Mouse (Mus musculus) adipocyte (in vitro differentiated cells): ENCODE measurements around the gene Cacnb4.

Experiments used
- DNase-seq: peaks from one replicate; pipeline ENCODE4 v3.0.0-alpha.2; 2016; ENCODE audit warnings: low spot score

Cacnb4 gene

DNA sequence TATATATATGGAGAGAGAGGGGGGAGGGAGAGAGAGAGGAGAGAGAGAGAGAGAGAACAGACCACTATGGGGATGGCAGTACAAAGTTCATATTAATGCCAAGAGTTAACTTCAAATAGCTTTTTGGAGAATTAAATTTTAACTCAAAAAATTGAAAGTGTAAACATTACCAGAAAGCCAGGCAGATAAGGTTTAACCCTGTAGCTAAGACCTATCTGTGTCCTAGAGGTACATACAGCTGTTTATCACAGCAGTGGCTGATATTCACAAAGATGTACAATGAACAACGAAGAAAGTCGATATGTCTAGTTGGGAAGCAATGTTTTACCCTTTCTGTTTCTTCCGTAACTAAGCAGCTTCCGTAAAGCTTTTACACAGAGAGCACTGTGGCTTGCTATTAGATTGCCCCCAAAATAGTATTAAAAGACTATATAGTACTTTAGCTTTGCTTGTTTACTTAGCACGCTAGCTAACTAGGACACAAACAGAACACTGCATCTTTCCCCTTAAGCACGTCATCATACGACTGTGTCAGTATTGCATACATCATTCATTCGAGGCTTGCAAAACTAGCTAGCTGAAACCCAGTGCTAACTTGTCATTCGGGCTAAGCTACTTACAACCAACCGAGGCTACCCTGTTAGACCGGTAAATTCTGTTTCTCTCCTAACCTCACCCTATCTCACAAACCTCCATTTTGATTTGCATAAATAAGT is 72.5 kb downstream of the Cacnb4 start:
- DNase-seq = no peak

DNA sequence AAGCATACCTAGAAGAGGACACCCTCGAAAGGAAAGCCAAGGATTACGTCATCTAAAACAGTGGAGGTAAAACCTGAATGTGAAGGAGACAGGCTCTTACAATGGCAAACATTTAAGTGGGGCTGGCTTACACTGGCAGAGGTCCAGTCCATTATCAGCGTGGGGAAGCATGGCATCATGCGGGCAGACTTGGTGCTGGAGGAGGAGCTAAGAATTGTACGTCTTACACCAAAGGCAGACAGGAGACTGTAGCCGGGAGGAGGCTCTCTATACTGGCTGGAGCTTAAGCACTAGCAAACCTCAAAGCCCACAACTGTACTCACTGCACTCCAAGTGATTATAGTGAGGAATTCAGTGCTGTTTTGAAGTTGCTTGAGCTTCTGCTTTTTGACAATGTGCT is 73.2 kb downstream of the Cacnb4 start:
- no peak for DNase-seq

DNA sequence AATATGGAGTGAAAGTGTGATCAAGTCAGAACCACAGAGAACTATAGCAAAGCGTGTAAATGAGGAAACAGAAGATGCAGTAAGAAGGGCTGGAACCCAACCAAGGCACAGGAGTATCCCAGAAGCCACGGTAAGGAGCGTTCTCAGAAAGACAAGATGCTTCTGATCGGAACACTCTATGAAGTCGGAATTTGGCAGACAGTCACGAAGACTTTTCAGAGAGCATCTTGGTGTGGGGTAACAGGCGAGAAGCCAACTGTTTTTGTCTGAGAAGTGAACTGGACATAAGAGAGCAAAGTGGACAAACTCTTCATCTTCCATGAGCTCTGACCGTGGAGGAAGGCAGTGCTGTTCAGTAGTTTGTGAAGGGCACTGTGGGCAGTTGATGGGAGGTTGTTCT is 73.7 kb downstream of the Cacnb4 start:
- DNase-seq = no peak

DNA sequence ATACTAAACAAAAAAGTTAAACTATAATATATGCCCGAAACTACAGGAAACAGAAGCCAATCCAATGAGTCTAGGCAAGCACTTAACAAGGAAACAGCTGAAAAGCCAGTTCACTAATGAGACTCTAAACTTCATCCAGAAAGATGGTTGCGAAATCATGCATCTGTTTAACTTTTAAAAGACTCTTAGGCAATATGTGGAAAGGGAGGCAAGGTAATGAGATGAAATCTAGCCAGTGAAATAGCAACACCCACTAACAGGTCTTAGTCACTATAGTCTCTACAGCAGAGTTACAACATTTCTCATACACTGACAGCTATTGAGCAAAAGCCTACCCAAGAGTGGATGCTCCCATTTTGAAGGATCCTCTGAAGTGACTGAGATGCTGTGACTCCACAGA is 74.4 kb downstream of the Cacnb4 start:
- peak; percentile 36 for DNase-seq

DNA sequence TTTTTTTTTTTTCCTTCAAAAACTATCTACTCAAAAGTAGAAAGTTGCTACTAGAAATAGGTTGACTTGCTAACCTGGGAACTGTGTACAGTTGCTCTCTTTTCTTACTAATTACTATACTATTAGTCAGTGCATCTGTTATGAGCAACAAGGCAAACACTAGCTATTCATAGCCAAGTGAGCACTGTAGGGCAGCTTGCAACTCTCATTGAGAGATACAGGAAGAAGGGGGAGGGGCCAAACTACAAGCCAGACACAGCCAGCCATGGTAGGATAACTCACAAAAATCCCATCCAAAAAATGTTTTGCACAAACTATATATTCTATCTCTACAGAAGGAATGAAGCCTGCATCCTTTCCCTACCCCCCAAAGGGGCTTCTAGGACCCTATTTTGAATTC is 79.1 kb downstream of the Cacnb4 start:
- DNase-seq = no peak

DNA sequence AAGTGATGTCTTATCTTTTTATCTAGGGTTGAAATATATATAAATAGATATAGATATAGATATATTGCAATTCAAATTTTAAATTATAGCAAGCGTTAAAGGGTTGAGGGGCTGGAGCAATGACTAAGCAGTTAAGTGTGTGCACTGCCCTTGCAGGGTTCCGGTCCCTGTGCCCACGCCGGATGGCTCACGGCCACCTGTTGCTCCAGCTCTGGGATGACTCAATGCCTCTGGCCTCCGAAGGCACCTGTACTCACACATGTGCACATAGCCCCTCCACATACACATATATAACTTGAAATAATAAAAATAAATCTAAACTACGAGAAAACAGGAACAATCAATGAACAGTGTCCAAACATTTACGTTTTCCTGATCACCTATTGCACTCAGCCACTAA is 82.8 kb downstream of the Cacnb4 start:
- no peak for DNase-seq

DNA sequence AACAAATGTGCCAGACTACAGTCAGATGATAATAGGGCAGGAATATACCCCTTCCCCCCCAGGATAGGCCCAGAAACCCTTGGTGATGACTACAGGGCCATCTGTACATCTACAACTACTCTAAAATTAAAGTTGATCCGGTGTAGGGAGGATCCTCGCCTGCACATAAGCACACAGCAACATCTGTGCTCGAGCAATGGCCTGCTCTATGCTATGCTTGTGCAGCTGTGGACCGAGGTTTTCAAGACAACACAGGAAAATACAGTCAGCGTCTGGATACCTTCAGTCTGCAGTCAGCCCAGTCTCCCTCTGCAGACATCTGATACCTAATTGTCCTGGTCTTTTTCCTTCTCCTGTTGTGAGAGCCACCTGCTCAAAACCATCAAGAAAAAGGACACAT is 83.4 kb downstream of the Cacnb4 start:
- no peak for DNase-seq

DNA sequence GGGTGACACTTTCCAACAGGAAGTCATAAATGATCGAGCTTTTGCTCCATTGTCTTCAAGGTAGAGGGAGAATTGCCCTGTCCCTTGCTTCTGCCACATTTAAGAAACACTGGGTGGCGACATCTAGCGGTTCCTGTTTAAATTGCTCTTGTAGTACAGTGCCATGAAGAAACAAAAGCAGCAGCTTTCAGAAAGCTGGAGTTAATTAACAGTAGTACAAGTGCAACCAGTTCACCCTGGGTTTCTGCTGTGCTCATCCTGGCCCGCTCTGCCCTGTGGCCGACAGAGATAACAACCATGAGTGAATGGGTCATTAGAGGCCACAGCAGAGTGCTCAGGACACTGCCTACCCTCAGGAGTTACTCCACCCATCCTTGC is 85.7 kb downstream of the Cacnb4 start:
- DNase-seq = peak; percentile 94

DNA sequence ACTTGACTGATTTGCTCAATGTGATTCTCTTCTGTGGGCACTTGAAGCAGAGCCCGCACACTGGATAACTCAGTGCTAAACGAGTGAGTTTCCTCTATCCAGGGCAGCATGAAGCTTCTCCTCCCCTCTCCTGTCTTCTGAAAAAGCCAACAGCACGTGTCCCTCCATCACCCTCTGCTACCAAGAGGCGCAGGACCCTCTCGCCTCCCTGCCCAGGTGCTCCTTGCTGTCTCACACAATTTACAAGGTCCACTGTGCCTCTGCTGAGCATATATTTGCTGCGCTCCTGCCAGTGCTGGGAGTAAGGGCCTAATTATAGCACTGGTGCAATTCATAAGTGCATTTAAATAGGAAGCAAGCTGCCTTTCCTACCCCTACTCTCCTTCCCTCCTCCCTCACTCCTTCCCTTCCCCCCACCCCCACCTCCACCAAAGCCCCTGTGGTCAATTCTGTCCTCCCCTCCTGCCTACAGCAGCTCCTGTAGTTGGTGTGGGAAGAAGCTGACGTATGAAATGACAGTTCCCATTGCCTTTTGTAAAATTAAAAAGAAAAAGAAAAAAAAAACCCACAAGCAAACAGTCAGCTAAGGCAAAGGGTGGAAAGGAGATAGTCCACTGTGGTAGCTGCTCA is 86.2 kb downstream of the Cacnb4 start:
- DNase-seq = no peak

DNA sequence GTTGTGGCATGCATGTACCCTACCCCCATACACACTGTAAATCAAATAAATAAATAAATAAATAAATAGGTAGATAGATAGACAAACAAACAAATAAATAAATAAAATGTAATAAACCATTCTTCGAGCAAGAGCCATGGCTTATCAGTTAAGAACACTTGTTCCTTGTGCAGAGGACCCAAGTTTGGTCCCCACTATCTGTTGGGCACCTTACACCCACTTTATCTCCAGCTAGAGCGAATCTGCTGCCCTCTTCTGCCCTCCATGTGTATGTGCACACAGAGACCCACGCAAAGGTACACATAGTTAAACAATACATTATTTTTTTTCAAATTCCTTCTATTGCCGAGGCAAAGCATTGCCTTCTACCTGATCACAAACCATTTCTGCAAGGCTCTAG is 87.1 kb downstream of the Cacnb4 start:
- DNase-seq = no peak

DNA sequence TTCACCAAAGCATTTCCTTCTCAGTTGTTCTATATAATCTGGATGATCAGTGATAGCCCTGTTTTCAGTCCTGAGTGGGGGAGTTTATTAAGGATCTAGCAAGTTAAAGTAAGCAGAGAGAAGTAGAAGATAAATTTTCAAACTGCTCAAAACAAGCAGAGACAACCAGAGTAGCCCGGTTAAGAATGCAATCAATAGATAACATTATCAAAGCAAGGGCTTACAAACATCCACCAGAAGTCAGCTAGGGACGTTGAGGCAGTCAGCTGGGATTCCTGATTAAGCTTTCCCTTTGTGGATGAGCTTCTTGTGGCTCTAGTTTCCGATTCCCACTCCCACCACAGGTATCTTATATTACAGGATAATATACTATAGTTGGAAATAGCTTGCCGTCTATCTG is 91.2 kb downstream of the Cacnb4 start:
- no peak for DNase-seq

DNA sequence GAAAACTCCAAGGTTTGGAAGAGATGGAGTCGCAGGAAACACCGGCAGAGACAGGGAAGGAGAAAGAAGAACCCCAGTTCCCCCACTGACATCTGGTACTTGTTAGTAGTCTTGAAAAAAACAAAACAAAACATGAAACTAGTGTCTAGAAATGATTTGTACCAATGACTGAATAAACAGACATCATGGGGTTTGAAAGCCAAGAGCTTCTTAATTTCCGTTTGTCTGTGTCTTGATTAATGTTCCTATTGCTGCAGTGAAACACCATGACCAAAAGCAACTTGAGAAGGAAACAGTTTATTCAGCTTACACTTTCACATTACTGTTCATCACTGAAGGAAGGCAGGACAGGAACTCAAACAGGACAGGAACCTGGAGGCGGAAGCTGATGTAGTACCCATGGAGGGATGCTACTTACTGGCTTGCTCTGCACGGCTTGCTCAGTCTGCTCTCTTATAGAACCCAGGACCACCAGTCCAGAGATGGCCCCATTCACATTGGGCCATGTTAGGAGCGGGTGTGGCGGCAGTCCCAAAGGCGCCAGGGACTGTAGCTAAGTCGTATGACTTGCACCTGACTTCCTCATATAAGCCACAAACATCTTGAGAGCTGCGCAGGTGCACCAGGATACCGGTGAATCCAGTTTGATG is 95.4 kb downstream of the Cacnb4 start:
- no peak for DNase-seq

DNA sequence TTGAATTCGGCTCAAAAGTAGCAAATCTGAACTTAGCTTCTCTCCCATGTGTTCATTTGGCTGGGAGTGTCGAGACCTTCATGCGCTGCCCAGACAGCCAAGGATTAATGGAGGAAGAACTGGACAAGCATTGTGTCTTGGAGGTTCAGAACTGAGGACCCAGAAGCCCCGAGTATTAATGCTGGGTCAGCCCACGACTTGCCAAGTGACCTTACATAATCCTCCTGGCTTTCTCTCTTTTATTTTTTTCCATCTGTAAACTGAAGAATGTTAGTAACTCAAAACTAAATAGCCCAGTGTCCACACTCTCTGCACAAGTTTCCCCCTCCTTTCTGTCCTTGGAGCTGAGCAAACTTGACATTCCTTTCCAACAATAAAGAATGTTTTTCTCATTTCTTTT is 95.9 kb downstream of the Cacnb4 start:
- peak; percentile 28 for DNase-seq

DNA sequence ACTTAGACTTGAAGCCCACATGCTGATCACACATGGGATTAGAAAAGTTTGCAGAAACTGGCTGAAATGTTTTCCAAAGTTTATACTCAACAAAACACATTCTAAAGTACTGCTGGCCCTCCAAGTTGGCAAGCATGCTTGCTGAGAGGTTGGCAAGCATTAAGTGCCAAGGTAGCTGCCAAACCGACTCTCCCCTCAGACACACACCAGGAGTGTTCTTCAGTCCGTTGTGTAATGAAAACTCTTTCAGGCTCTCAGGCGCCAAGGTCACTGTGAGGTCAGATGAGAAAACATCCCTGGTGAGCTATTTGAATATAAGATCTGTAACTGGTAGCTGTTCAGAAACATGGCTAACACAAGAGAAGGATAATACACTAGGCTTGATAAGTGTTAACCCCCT is 97.8 kb downstream of the Cacnb4 start:
- peak; percentile 49 for DNase-seq

DNA sequence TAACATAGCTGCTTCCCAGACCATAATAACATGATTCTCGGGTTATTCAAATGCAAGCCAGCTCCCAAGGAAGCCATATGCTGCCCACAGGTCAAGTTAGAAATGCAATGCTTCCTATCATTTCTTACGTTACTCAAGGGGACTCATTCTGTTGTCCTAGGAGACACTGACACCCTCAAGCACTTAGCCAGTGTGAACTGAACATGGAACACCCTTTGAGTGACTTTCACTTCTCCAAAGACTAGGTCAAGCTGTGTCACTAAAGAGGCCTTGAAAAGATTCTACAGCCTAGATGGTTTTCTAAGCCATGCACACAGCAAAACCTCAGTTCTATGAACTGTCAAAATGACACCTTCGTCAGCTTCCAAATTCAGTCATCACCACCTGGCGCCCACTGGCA is 98.9 kb downstream of the Cacnb4 start:
- DNase-seq = no peak

DNA sequence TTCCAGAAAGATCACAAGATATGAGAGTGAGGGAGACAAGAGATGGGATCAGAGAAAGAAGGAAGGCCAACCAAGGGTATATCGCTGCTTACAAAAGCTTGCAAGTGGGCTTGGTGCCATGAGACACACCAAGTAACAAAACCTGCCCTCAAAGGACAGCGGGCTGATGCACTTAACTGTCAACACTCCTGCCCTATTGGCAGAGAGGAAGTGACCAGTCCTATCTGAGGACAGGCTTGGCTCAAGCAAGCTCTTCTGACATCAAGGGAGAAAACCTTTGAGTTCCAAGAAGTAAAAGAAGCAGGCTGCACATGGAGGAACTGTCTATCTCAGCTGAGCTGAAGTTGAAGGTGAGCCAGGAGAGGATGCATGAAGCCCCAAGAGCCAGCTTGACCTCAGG is 100.1 kb downstream of the Cacnb4 start:
- no peak for DNase-seq

DNA sequence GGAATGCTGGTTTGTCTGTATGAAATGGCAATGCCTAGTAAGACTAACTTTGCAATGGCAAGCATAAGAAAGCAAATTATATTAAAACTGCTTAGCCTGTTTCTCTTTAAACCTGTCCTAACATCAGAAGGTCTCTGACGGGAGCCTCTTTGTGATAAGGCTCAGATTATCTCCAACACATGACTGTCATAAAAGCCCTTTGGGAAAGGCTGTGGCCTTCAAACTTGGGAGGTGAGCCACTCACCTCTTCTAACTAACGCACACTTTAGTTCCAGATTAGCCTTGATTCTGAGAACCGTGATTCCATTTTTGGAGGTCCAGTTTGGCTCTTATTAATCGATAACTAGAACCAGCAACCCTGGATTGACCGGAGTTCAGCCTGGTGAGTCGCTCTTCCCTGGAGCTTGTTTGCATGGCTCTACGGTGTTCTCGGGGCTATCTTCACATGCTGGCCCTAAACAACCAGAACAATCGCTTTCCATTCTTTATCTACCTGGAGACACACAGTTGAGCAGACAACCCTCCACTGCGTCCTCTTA is 100.9 kb downstream of the Cacnb4 start:
- DNase-seq = no peak

DNA sequence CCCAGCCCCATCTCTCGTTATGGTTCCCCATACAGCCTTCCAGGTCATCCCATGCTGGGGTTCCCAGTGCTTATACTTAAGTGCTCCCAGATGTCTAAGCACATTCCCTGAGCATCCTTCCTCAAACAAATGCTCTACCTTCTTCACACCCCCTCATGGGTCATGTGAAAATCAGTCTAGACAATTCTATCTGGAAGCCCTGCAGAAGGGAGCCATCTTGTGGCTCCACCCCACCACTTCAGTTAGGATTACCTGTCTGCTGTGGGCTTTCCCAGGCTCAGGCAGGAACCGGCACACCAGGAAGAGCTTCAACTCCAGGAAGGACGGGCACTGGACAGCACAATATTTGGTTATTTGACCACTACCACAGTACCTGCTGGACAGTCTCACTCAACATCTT is 101.7 kb downstream of the Cacnb4 start:
- DNase-seq = no peak

DNA sequence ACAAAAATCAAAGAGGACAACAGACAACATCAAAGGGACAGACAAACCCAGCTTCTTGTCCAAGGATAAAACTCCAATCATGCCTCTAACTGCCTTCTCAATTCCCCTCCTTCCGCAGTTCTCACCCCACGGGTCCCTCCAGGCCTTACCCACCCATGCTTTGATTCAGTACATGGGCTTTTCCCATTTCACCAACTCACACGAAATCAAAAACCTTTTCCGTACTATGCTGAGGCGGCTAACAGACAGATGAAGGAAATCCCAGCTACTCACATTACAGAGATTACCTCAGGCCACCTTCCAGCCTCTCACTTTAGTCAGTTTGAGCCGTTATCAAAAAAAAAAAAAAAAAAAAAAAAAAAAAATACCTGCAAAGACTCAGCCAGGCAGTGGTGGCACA is 104.4 kb downstream of the Cacnb4 start:
- DNase-seq = no peak

DNA sequence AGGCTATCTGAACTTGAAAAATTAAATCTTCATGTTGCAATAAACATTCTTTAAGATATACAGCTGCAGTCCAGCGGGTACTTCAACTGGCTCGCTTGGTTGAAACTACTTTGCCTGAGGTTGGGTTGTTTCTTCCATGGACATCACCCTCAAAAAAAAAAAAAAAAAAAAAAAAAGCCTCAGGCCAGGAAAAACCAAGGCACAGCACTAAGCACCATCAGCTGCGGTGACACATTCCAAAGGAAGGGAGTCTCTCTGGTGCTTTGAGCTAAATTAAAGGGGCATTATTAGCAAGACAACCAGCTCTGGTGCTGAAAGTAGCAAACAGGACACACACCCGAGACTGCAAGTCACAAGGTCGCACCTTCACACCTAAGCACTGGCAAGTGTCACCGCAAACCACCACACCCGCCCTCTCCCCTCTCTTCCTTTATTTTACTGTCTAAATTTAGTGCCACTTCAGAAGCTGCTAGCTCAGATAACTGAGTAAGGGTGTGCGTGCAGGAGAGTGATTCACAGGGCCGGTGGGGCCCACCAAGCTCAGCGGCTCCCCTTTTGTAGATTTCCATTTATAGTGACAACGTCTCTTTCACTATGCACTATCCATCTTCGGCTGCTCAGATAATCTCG is 105.2 kb downstream of the Cacnb4 start:
- DNase-seq = no peak

DNA sequence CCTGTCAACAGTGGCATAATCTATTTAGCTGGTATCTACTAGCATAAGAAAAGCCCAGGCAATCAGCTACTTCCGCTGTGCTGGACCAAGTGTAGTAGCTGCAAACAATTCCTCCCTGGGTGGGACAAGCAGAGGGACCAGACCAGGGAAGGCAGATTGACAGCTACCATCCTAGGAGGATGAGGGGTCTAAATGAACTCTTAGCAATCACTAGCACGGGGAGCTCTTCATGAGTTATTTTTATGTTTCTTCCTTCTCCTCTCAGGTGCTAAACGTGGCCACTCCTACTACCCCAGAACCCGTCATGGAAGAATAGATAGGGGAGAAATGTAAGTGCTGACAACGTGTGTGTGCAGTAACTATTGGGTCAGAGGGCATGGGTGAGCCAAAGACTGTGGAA is 105.8 kb downstream of the Cacnb4 start:
- no peak for DNase-seq

DNA sequence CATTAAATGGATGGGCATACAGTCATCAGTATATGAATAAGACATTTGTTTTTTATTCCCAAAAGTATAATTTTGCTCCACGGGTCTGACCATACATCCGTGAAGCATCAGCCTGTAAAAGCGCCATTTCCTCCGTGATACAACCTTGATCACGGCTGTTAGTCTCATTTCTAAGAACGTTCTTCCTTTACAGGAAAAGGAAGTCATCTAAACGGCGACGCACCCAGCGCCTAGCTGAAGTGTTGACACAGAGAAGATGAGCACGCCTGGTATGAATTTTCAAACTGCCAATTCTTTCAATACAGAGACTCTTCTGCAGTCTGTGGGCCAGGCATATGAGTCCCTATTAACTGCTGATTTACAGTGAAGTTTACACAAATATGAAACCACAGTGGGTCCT is 106.5 kb downstream of the Cacnb4 start:
- DNase-seq = no peak

DNA sequence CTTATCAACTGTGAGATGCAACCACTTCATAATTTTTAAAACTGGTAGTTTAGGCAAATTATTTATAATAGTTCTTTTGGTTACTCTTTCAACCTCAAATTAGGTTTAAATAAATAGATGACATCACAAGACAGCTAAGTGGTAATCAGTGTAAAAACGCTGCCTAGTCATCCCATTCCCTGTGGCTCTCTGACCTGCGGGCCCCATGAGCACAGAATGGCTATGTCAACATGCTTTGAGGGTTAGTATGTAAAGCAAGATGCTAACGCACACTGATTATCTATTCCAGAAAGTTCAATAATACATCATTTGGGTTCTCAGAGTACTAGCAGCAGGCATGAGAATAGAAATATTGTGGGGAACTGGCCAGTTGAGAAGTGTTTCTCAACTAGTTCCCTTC is 108.5 kb downstream of the Cacnb4 start:
- DNase-seq = no peak
